Mouse (Mus musculus): Measurements from ENCODE around the gene 2610528J11Rik. TPM values are rescaled to one million over a fixed set of nuclear protein-coding genes. Genes with fewer than 3 reads are reported as not detected.

The 2610528J11Rik gene
- polyA plus RNA-seq, 1 experiment: 0.26 TPM

GRCm38 (mm10) chr4:118527335-118527681 lies 509 bp downstream of the 2610528J11Rik start:
- TF ChIP-seq POLR2A (IDR thresholded peaks at IDR 0.05; ENCODE audit: control insufficient read depth, low read depth, low read length): no peak
- no peak overlapping the region for H3K27ac ChIP-seq (ENCODE audit: control insufficient read depth, insufficient read depth, low read depth, low read length)

GRCm38 (mm10) chr4:118527720-118528119 lies 921 bp downstream of the 2610528J11Rik start:
- no peaks in the 10 kb centered on the region for H3K4me1 ChIP-seq (ENCODE audit: control insufficient read depth, insufficient read depth, low read length)
- H3K4me3 ChIP-seq (ENCODE audit: control insufficient read depth, low read depth, low read length): no peak overlapping the region
- TF ChIP-seq CTCF (IDR thresholded peaks at IDR 0.05; ENCODE audit: control insufficient read depth, insufficient read depth, insufficient replicate concordance, low read depth, low read length) (no peak), POLR2A (IDR thresholded peaks at IDR 0.05; ENCODE audit: control insufficient read depth, low read depth, low read length) (no peak)
- H3K27ac ChIP-seq (ENCODE audit: control insufficient read depth, insufficient read depth, low read depth, low read length): no peak overlapping the region
- H3K36me3 ChIP-seq (ENCODE audit: control insufficient read depth, insufficient read depth, low read length): no peaks in the 10 kb centered on the region
- H3K27me3 ChIP-seq (ENCODE audit: control insufficient read depth, insufficient read depth, low read length): no peaks in the 10 kb centered on the region

More at GRCm38 (mm10) chr4:118527335-118527681, 509 bp downstream of the 2610528J11Rik start:
- no peak overlapping the region for H3K4me3 ChIP-seq (ENCODE audit: control insufficient read depth, low read depth, low read length)
- H3K4me1 ChIP-seq (ENCODE audit: control insufficient read depth, insufficient read depth, low read length): no peaks in the 10 kb centered on the region
- H3K27me3 ChIP-seq (ENCODE audit: control insufficient read depth, insufficient read depth, low read length): no peaks in the 10 kb centered on the region
- no peaks in the 10 kb centered on the region for H3K36me3 ChIP-seq (ENCODE audit: control insufficient read depth, insufficient read depth, low read length)

GRCm38 (mm10) chr4:118532663-118533062 lies 5.9 kb downstream of the 2610528J11Rik start:
- no peaks in the 10 kb centered on the region for H3K27me3 ChIP-seq (ENCODE audit: control insufficient read depth, insufficient read depth, low read length)
- no peak overlapping the region for H3K4me3 ChIP-seq (ENCODE audit: control insufficient read depth, low read depth, low read length)
- H3K4me1 ChIP-seq (ENCODE audit: control insufficient read depth, insufficient read depth, low read length): no peaks in the 10 kb centered on the region
- H3K36me3 ChIP-seq (ENCODE audit: control insufficient read depth, insufficient read depth, low read length): no peaks in the 10 kb centered on the region
- H3K27ac ChIP-seq (ENCODE audit: control insufficient read depth, insufficient read depth, low read depth, low read length): no peak overlapping the region
- TF ChIP-seq CTCF (IDR thresholded peaks at IDR 0.05; ENCODE audit: control insufficient read depth, insufficient read depth, insufficient replicate concordance, low read depth, low read length): no peak

GRCm38 (mm10) chr4:118533156-118533555 lies 6.4 kb downstream of the 2610528J11Rik start:
- H3K27ac ChIP-seq (ENCODE audit: control insufficient read depth, insufficient read depth, low read depth, low read length): no peak overlapping the region
- H3K4me1 ChIP-seq (ENCODE audit: control insufficient read depth, insufficient read depth, low read length): no peaks in the 10 kb centered on the region
- H3K27me3 ChIP-seq (ENCODE audit: control insufficient read depth, insufficient read depth, low read length): no peaks in the 10 kb centered on the region
- no peak overlapping the region for H3K4me3 ChIP-seq (ENCODE audit: control insufficient read depth, low read depth, low read length)
- H3K36me3 ChIP-seq (ENCODE audit: control insufficient read depth, insufficient read depth, low read length): no peaks in the 10 kb centered on the region
- no peak for TF ChIP-seq CTCF (IDR thresholded peaks at IDR 0.05; ENCODE audit: control insufficient read depth, insufficient read depth, insufficient replicate concordance, low read depth, low read length)
- no peak for TF ChIP-seq POLR2A (IDR thresholded peaks at IDR 0.05; ENCODE audit: control insufficient read depth, low read depth, low read length)

- Histone ChIP-seq H3K27me3 (ENCODE audit: control insufficient read depth, insufficient read depth, low read length) (no peaks in the 10 kb centered on the region), H3K36me3 (ENCODE audit: control insufficient read depth, insufficient read depth, low read length) (no peaks in the 10 kb centered on the region), H3K27ac (ENCODE audit: control insufficient read depth, insufficient read depth, low read depth, low read length) (no peak overlapping the region), H3K4me1 (ENCODE audit: control insufficient read depth, insufficient read depth, low read length) (no peaks in the 10 kb centered on the region), H3K4me3 (ENCODE audit: control insufficient read depth, low read depth, low read length) (no peak overlapping the region)
- no peak for TF ChIP-seq CTCF (IDR thresholded peaks at IDR 0.05; ENCODE audit: control insufficient read depth, insufficient read depth, insufficient replicate concordance, low read depth, low read length)
- no peak for TF ChIP-seq POLR2A (IDR thresholded peaks at IDR 0.05; ENCODE audit: control insufficient read depth, low read depth, low read length)
Measured at GRCm38 (mm10) chr4:118533605-118534004, 6.8 kb downstream of the 2610528J11Rik start.

GRCm38 (mm10) chr4:118535610-118536009 lies 8.8 kb downstream of the 2610528J11Rik start:
- H3K27ac ChIP-seq (ENCODE audit: control insufficient read depth, insufficient read depth, low read depth, low read length): no peak overlapping the region
- no peaks in the 10 kb centered on the region for H3K4me1 ChIP-seq (ENCODE audit: control insufficient read depth, insufficient read depth, low read length)
- TF ChIP-seq POLR2A (IDR thresholded peaks at IDR 0.05; ENCODE audit: control insufficient read depth, low read depth, low read length): no peak
- no peaks in the 10 kb centered on the region for H3K36me3 ChIP-seq (ENCODE audit: control insufficient read depth, insufficient read depth, low read length)
- H3K4me3 ChIP-seq (ENCODE audit: control insufficient read depth, low read depth, low read length): no peak overlapping the region
- no peaks in the 10 kb centered on the region for H3K27me3 ChIP-seq (ENCODE audit: control insufficient read depth, insufficient read depth, low read length)

GRCm38 (mm10) chr4:118537801-118538200 lies 11.0 kb downstream of the 2610528J11Rik start:
- Histone ChIP-seq H3K4me3 (ENCODE audit: control insufficient read depth, low read depth, low read length) (no peak overlapping the region), H3K4me1 (ENCODE audit: control insufficient read depth, insufficient read depth, low read length) (no peaks in the 10 kb centered on the region), H3K27me3 (ENCODE audit: control insufficient read depth, insufficient read depth, low read length) (no peaks in the 10 kb centered on the region), H3K36me3 (ENCODE audit: control insufficient read depth, insufficient read depth, low read length) (no peaks in the 10 kb centered on the region), H3K27ac (ENCODE audit: control insufficient read depth, insufficient read depth, low read depth, low read length) (no peak overlapping the region)
- TF ChIP-seq CTCF (IDR thresholded peaks at IDR 0.05; ENCODE audit: control insufficient read depth, insufficient read depth, insufficient replicate concordance, low read depth, low read length): no peak
- no peak for TF ChIP-seq POLR2A (IDR thresholded peaks at IDR 0.05; ENCODE audit: control insufficient read depth, low read depth, low read length)

GRCm38 (mm10) chr4:118539904-118540303 lies 13.1 kb downstream of the 2610528J11Rik start:
- H3K27me3 ChIP-seq (ENCODE audit: control insufficient read depth, insufficient read depth, low read length): no peaks in the 10 kb centered on the region
- no peak for TF ChIP-seq CTCF (IDR thresholded peaks at IDR 0.05; ENCODE audit: control insufficient read depth, insufficient read depth, insufficient replicate concordance, low read depth, low read length)
- TF ChIP-seq POLR2A (IDR thresholded peaks at IDR 0.05; ENCODE audit: control insufficient read depth, low read depth, low read length): no peak
- H3K4me1 ChIP-seq (ENCODE audit: control insufficient read depth, insufficient read depth, low read length): peaks cover 10% of the 10 kb centered on the region
- H3K36me3 ChIP-seq (ENCODE audit: control insufficient read depth, insufficient read depth, low read length): no peaks in the 10 kb centered on the region
- H3K4me3 ChIP-seq (ENCODE audit: control insufficient read depth, low read depth, low read length): no peak overlapping the region
- no peak overlapping the region for H3K27ac ChIP-seq (ENCODE audit: control insufficient read depth, insufficient read depth, low read depth, low read length)
